ENCODE assay signal across 8 mouse cellular contexts in the genomic region with DNA sequence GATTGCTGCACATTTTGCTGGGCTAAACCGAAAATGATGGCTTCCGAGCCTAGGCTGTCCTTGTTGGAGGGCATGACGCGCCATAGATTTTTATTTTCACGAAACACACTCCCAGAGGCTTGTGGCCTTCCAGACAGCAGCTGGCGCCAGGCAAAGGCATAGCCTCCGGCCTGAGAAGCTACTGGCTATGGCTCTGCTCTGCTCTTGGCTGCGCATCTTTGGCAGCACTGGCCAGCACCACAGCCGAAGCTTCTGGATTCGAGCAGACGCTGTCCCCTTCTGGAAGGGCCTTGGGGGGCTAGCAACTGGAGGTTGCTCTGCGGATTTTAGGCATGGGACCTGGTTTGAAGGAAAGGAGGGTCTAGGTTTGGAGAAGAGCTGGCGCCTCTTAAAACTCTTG. TPM values are rescaled to one million over a fixed set of nuclear protein-coding genes. Genes with fewer than 3 reads are reported as not detected.
DNase-seq lines count a peak whose midpoint lies in the region; ATAC-seq and TF ChIP-seq lines count a peak whose summit lies in the region.

No protein-coding gene starts in this region.

- 24% methylated on average over 13 of the region's 13 CpGs for WGBS in heart, embryonic 11.5 days (ENCODE audit: insufficient replicate concordance)
- WGBS in forebrain, postnatal 0 days = 18% methylated on average over 13 of the region's 13 CpGs
- 18% methylated on average over 13 of the region's 13 CpGs for WGBS in limb, embryonic 12.5 days

- H3K27me3 ChIP-seq in heart, embryonic 11.5 days (ENCODE audit: control insufficient read depth, insufficient read depth, low read length) = peaks cover 40% of the 10 kb centered on the region
- H3K27me3 ChIP-seq in forebrain, postnatal 0 days (ENCODE audit: insufficient read depth, low read length) = 0 out of 2 replicates have a peak, but pooled peaks cover 5% of the 10 kb centered on the region
- H3K27me3 ChIP-seq in limb, embryonic 12.5 days = peaks cover 62% of the 10 kb centered on the region

- no peaks in the 10 kb centered on the region for H3K36me3 ChIP-seq in heart, embryonic 11.5 days (ENCODE audit: control insufficient read depth, insufficient read depth, low read length)
- no peaks in the 10 kb centered on the region for H3K36me3 ChIP-seq in forebrain, postnatal 0 days (ENCODE audit: insufficient read depth)
- no peaks in the 10 kb centered on the region for H3K36me3 ChIP-seq in limb, embryonic 12.5 days

- DNase-seq in heart, postnatal 4 days = no peak
- DNase-seq in ZHBTc4 (ENCODE audit: low read depth, low spot score) (peak; percentile 3), MN1 (ENCODE audit: low spot score) (no peak)
- DNase-seq in forebrain, postnatal 0 days = no peak
- peak; percentile 33 to 43 for DNase-seq in right cerebral cortex, postnatal 10 days (ENCODE audit: low spot score in 2 of 2)
- no peak for DNase-seq in kidney, adult 8-10 months

- H3K4me3 ChIP-seq in heart, embryonic 11.5 days (ENCODE audit: low read depth, low read length) = peak overlapping the region; percentile 50
- H3K4me3 ChIP-seq in forebrain, postnatal 0 days (ENCODE audit: low read depth, low read length) = peak overlapping the region; percentile 60
- H3K4me3 ChIP-seq in limb, embryonic 12.5 days (replicated peaks) = peak overlapping the region; percentile 55

- TF ChIP-seq CTCF in forebrain, postnatal 0 days (IDR thresholded peaks at IDR 0.05; ENCODE audit: low read depth) = no peak

- peak overlapping the region; percentile 93 for H3K4me2 ChIP-seq in heart, embryonic 11.5 days
- peak overlapping the region; percentile 93 for H3K4me2 ChIP-seq in forebrain, postnatal 0 days (ENCODE audit: low read depth)
- H3K4me2 ChIP-seq in limb, embryonic 12.5 days = peak overlapping the region; percentile 97

- H3K9me3 ChIP-seq in heart, embryonic 11.5 days (replicated peaks; ENCODE audit: control insufficient read depth, low read length) = no peaks in the 10 kb centered on the region
- no peaks in the 10 kb centered on the region for H3K9me3 ChIP-seq in forebrain, postnatal 0 days (ENCODE audit: low read length)
- no peaks in the 10 kb centered on the region for H3K9me3 ChIP-seq in limb, embryonic 12.5 days

- no peak for ATAC-seq in heart, embryonic 11.5 days (replicated peaks; ENCODE audit: insufficient number of reproducible peaks, low FRiP score, low TSS enrichment)
- peak; percentile 23; the same call in 1 of the 2 replicates for ATAC-seq in forebrain, postnatal 0 days
- ATAC-seq in limb, embryonic 12.5 days (ENCODE audit: insufficient number of reproducible peaks, insufficient read depth, low FRiP score, low TSS enrichment, low read depth) = no peak

- no peak overlapping the region for H3K9ac ChIP-seq in heart, embryonic 11.5 days (ENCODE audit: low read depth, low read length)
- peak overlapping the region; percentile 59 for H3K9ac ChIP-seq in forebrain, postnatal 0 days
- no peak overlapping the region for H3K9ac ChIP-seq in limb, embryonic 12.5 days (replicated peaks)

- no peak overlapping the region for H3K27ac ChIP-seq in heart, embryonic 11.5 days (ENCODE audit: low read depth, low read length)
- no peak overlapping the region for H3K27ac ChIP-seq in forebrain, postnatal 0 days (ENCODE audit: low read depth, low read length)
- H3K27ac ChIP-seq in limb, embryonic 12.5 days = no peak overlapping the region

- peaks cover 5% of the 10 kb centered on the region; the same call in 1 of the 2 replicates for H3K4me1 ChIP-seq in heart, embryonic 11.5 days (ENCODE audit: control insufficient read depth, insufficient read depth, low read length)
- no peaks in the 10 kb centered on the region for H3K4me1 ChIP-seq in forebrain, postnatal 0 days (ENCODE audit: insufficient read depth)
- peaks cover 18% of the 10 kb centered on the region for H3K4me1 ChIP-seq in limb, embryonic 12.5 days (replicated peaks)

RNA-seq across cellular contexts. Expression of a gene that starts 0.3 kb away (rescaled TPM):
- 0.07 and 0.11 TPM in 2 replicates for polyA plus RNA-seq in heart, embryonic 11.5 days (2014; fragmentation: Nextera tagmentation; extraction: Ambion mirVana)
- total RNA-seq in heart, postnatal 4 days (2021) = under 1 TPM; 0.14 to 0.32 TPM
- total RNA-seq in forebrain, postnatal 0 days (2014; rRNA removed) = 14.3 and 21.8 TPM in 2 replicates
- polyA plus RNA-seq in forebrain, postnatal 0 days (2015; fragmentation: Nextera tagmentation; extraction: Ambion mirVana) = 4.6 and 5.0 TPM in 2 replicates
- polyA plus RNA-seq in limb, embryonic 12.5 days (2016; fragmentation: Nextera tagmentation; extraction: Ambion mirVana) = 3.2 and 3.3 TPM in 2 replicates

Comparison
In these comparisons a context has a peak if more than half of its experiments do, and no peak if none do; other contexts are left out.
1. DNase-seq: peak in ZHBTc4 (single experiment) and right cerebral cortex, postnatal 10 days (2 of 2); none in heart, postnatal 4 days (single experiment), forebrain, postnatal 0 days (single experiment), MN1 (single experiment) and kidney, adult 8-10 months (0 of 2).
2. Peak in every context shown above with its lines, with median percentiles within 50 percentile points of each other: H3K4me2 ChIP-seq and H3K4me3 ChIP-seq.